Mouse (Mus musculus) fat pad, adult 2 months (tissue): Measurements from ENCODE around the gene Stim1.

Experiments
- DNase-seq: peaks from one replicate; pipeline ENCODE4 v3.0.0-alpha.2; 2011; ENCODE audit warnings: low read depth, low spot score; ENCODE audit errors: extremely low read depth

Stim1 gene

GRCm38 (mm10) chr7:102293234-102293633 lies 25.6 kb downstream of the Stim1 start:
- no peak for DNase-seq

GRCm38 (mm10) chr7:102300761-102301160 lies 33.2 kb downstream of the Stim1 start:
- DNase-seq, result no peak

- DNase-seq, result no peak
These were observed 34.9 kb downstream of the Stim1 start for GRCm38 (mm10) chr7:102302471-102302870.

DNA sequence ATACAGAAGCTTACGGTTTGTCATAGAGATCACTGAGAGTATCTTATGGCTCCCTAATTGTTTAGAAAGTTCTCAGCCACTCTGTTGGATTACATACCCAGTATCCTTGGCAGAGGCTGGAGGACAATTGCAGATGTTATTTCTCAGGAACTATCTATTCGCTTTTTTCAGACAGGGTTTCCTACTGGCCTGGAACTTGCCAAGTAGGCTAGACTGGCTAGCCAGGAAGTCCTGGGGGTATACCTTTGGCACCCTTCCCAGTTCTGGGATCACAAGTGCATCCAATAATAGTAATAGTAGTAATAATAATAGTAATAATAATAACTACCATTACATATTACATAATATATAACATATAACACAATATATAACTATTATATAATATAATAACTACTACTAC lies 38.0 kb downstream of the Stim1 start:
- DNase-seq, result no peak

DNA sequence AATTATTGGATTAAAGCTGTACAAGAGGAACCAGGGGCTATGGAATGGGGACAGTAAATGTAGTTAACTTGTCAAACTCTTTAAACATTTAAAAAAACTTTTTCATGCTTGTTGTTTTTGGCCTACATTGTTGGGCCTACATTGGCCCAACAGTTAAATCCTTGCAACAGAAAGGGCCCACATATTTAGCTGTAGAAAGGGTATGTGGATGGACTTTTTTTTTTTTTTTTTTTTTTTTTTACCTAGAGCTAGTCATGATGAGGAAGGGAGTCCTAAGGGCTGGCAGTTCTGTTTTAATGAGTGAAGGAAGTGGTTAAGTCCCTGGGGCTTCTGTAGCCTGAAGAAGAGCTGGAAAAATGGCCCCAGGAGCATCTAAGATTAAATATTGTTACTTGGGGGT lies 42.7 kb downstream of the Stim1 start:
- DNase-seq, result no peak

DNA sequence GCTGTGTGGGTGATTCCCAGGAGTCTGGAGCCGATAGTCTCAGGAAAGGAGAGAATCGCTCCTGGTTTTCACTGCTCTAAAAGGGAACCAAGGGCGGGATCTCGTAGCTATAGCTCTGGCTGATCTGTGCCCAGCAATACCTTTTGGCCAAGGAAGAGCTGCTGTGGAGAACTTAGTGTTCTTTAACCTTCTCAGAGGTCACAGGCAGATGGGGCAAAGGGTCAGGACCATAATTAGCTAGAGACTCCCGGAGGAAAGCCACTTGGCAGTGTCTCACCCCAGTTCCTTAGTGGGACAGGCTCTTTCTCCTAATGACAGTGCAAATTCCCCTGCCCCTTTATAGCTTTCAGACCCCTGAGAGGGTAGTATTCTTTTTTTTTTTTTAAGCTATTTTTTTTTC lies 43.2 kb downstream of the Stim1 start:
- no peak for DNase-seq

DNA sequence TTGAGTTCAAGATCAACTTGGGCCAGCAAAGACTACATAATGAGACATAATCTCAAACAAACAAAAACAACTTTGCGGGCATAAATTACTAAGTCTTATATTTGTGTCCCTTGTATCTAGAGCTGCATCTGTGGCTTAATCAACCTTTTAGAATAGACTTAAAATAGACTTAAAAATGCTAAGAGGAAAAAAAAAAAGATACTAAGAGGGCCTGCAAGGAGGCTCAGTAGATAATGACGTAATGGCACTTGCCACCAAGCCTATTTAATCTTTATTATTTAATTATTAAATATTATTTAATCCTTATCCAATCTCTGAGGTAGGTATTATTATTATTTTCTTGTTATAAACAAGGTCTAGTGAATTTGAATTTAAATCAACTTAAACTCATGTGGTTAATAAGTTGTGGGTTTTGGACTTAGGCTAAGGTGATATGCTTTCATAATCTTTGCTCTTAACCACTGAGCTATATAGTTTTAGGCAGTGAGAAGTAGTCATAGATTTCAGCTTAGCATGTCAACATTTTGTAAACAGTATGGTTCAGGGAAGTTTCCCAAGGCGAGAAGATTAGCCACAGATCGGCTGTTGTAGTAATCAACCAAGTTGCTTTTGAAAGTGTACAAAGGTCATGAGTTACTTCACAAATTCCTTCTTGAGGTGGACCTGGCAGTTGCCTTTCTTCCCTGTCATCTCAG lies 45.4 kb downstream of the Stim1 start:
- peak; percentile 63 for DNase-seq

DNA sequence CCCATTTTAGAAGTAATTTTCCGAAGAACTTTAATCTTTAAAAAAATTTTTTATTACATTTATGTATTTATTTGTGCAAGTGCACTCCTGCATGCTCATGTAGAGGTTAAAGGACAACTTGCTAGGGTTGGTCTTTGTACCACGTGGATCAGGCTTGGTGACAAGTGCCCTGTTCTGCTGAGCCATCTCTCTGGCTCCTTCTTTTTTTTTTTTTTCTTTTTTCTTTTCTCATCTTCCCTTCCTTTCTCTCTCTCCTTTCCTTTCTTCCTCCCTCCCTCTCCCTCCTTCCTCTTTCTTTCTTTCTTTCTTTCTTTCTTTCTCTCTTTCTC lies 45.9 kb downstream of the Stim1 start:
- DNase-seq, result no peak

DNA sequence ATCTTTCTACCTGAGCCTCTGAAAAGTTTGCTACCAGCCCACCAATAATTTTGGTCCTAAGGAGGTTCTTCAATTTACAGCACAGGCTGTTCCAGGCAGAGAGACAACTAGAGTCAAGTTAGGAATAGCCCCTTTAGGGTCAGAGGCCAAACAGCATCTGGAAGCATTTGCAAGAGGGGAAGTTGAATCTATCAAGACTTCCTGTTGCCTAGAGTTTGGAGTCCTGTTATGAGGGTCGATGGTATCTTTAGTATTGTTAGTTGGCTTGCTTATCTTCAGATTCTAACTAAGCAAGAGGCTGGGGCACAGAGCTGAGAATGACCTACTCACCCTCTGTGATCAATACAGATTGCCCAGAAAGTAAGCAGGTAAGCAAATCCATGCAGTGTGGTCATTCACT lies 46.5 kb downstream of the Stim1 start:
- no peak for DNase-seq

DNA sequence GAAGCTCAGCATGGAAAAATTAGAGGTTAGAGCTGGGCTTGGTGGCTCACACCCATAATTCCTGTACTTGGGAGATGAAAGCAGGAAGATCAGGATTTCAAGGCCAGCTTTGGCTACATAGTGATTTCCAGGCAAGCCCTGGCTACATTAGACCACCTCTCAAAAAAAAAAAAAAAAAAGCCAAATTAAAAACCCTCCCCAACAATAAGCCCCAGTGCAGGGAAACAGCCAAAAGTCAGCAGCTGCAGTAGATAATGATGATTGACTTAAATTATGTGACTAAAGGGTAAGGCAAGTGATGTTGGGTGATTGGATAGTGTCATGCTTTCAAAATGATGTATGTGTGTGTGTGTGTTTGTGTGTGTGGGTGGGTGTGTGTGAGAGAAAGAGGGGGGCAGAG lies 47.3 kb downstream of the Stim1 start:
- no peak for DNase-seq

DNA sequence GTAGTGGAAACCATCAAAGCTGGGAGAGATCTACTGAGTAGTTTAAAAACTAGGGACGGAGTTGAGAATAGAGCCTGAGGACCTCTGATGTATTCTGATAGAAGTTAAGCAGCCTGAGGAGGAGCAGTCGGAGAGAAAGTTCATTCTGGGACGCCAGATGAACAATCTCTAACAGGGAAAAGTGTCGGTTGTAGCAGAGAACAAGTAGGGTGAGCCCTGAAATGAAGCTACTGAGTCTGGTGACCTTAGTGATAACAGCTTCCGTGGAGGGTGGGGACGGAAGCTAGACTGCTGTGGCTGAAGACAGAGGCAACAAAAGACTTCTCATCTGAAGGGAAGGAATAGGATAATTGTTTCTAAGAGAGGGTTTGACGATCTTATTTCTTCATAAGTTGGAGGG lies 47.8 kb downstream of the Stim1 start:
- DNase-seq, result no peak

- DNase-seq, result no peak
These were observed 50.1 kb downstream of the Stim1 start for GRCm38 (mm10) chr7:102317583-102318168.

DNA sequence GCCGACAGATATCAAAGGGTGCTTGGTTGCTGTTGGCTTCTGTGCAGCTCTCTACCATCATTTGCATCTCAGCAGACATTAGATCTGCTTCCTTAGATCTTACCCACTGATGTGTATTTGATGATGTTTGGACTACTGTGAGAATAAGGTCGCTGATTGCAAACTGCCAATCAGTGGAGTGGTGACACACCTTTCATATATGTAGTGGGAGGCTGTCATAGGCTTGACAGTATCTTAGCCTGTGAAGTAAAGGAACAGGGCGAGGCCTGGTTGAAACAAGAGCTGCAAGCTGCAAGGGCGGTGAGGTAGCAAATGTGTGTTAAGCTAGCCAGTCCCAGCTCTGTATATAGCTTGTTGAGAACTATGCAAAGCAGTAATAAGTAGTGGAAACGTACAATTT lies 54.5 kb downstream of the Stim1 start:
- DNase-seq, result no peak

- DNase-seq, result no peak
These were observed 58.7 kb downstream of the Stim1 start for GRCm38 (mm10) chr7:102326323-102326722.

GRCm38 (mm10) chr7:102330270-102330669 lies 62.7 kb downstream of the Stim1 start:
- no peak for DNase-seq

DNA sequence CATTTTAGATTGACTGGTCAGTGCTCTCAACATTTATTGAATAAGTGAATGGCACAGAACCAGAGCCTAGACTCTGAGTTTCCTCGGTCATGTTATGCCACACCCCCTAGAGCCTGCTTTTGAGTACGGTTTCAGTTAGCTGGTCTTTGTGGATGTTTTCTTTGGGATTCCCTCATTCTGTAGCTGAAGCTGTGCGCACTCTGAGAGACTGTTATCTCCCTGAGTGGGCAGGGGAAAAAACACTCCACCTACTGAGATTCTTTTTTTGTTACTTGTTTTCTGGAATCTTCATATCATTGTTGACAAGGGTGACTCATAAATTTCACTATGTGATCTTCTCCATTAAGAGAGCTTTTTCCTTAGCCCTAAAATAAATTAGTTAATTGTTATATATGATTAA lies 63.9 kb downstream of the Stim1 start:
- DNase-seq, result no peak

- DNase-seq, result no peak
These were observed 66.1 kb downstream of the Stim1 start for GRCm38 (mm10) chr7:102333741-102334140.

- no peak for DNase-seq
These were observed 69.7 kb downstream of the Stim1 start for GRCm38 (mm10) chr7:102337326-102337725.

DNA sequence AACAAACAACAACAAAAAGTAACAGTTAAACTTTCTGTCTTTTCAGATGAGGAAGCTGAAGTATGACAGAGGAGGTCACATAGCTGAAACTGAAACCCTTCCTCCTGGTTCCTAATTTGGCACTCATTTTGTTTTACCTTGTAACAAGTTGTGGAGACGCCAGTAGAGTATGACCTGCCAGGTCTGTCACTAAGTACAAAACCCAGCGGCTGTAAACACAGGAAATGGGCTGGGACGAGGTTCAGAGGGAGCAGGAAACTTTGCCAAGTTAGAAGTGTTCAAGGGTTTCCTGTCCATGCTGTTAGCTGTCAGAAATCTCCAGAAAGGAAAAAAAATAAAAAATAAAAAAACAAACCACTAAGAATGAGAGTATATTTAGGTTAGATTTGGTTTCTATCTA lies 70.3 kb downstream of the Stim1 start:
- DNase-seq, result no peak

DNA sequence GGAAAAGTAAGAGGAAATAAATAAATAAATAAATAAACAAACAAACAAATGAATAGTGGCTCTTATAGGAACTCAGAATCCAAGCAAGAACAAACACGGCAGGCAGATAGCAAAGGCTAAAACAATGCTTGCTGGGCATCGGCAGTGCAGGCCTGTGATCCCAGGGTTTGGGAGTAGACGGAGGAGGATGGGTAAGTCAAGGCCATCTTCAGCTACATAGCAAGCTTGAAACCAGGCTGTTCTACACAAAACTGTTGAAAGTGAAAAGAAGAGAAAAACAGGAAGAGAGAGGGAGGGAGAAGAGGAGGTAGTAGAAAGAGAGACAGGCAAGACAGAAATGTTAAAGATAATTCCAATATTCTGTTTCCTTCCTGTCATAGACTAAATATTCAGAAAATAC lies 71.3 kb downstream of the Stim1 start:
- no peak for DNase-seq

DNA sequence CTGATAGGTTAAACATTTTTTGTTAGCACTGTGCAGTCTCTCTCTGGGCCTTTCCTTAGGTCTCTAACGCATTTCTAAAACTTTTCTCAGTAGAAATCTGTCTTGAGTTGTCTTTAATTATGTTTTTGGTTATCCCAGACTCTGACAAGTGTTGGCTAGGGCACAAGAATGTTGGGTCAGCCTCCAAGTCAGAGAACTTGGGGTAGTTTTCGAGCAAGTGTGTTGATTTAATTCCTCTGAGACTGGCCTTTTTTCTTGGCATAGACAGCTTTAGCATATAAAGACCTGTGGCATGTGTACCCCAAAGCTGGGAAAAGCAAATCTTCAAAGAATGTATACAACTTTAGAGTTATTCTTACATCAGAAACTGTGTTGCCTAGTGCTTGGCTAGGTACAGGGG lies 78.3 kb downstream of the Stim1 start:
- no peak for DNase-seq

- no peak for DNase-seq
These were observed 79.7 kb downstream of the Stim1 start for GRCm38 (mm10) chr7:102347327-102347726.

DNA sequence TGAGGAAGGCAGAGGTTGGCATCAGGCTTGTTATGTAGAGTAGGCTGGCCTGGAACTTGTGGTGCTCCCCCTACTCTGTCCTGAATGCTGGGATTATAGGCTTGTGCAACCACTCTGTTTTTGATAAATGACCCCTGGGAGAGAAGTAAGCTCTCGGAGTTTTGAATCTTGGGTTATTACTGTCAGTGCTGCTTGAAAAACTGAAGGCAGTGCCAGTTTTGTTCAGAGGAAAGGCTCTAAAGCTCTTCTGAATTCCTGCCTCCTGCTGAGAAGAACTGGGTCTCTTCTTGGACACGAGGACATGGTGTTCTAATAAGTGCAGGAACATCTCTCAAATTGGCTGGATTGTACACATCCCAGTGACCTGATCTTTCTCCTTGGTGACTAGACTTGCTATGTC lies 81.1 kb downstream of the Stim1 start:
- no peak for DNase-seq
